Mouse (Mus musculus) forebrain, embryonic 12.5 days (tissue): ENCODE measurements at regions not wholly inside any gene's neighbourhood (a gene's known extent, or its start where the extent isn't known, plus 50 kb on each side); places are given as distances from the start of the nearest gene placed in this dataset.

ENCODE experiments used
- ATAC-seq: fragments of 200-750 bp; cut with Nextera tagmentation; 2 replicates; pipeline ENCODE4 v1.8.0; 2017; ENCODE audit warnings: moderate TSS enrichment; ENCODE audit not compliant: low FRiP score
- H3K27ac ChIP-seq: fragments of 300-500 bp; sonication (generic); 2 replicates; pipeline ENCODE4 v1.5.1; 2016; ENCODE audit warnings: mild to moderate bottlenecking
- H3K27me3 ChIP-seq: fragments of 300-500 bp; sonication (generic); 2 replicates; pipeline ENCODE4 v1.6.1; 2016; ENCODE audit warnings: mild to moderate bottlenecking
- H3K36me3 ChIP-seq: fragments of 300-500 bp; sonication (generic); replicated peaks from 2 replicates; pipeline ENCODE4 v1.6.1; 2016; ENCODE audit warnings: mild to moderate bottlenecking
- H3K4me1 ChIP-seq: fragments of 300-500 bp; sonication (generic); 2 replicates; pipeline ENCODE4 v1.6.1; 2016
- H3K4me2 ChIP-seq: fragments of 300-500 bp; sonication (generic); 2 replicates; pipeline ENCODE4 v1.6.1; 2016; ENCODE audit warnings: mild to moderate bottlenecking, moderate library complexity
- H3K4me3 ChIP-seq: fragments of 300-500 bp; sonication (generic); replicated peaks from 2 replicates; pipeline ENCODE4 v1.5.1; 2016; ENCODE audit warnings: mild to moderate bottlenecking
- H3K9ac ChIP-seq: fragments of 300-500 bp; sonication (generic); 2 replicates; pipeline ENCODE4 v1.6.1; 2016; ENCODE audit warnings: mild to moderate bottlenecking
- H3K9me3 ChIP-seq: fragments of 300-500 bp; sonication (generic); 2 replicates; pipeline ENCODE4 v1.6.1; 2016
- WGBS: fragments of 180-500 bp; shearing (Covaris S2); methylation state at CpG from one replicate; pipeline ENCODE4 v1.1.7; 2016; 5-methylcytosine and 5-hydroxymethylcytosine counted together

DNA sequence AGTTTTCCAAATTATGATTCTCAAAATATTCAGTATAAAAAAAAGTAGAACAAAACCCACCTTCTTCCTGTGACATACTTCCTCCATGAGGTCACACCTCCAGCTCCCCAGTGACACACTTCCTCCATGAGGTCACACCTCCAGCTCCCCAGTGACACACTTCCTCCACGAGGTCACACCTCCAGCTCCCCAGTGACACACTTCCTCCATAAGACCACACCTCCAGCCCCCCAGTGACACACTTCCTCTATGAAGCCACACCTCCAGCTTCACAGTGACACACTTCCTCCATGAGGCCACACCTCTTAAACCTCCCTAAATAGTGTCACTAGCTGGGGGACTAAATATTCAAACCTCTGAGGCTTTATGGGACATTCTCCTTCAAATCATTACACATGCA is 89.8 kb upstream of the Ntrk2 start:
- no peak overlapping the region for H3K27ac ChIP-seq
- no peaks in the 10 kb centered on the region for H3K9me3 ChIP-seq
- no peak overlapping the region for H3K4me3 ChIP-seq
- no peaks in the 10 kb centered on the region for H3K4me1 ChIP-seq
- no peaks in the 10 kb centered on the region for H3K36me3 ChIP-seq
- H3K4me2 ChIP-seq, result no peak overlapping the region
- ATAC-seq, result no peak
- no peak overlapping the region for H3K9ac ChIP-seq
- 89% methylated on average over 1 of the region's 1 CpGs for WGBS
- no peaks in the 10 kb centered on the region for H3K27me3 ChIP-seq

DNA sequence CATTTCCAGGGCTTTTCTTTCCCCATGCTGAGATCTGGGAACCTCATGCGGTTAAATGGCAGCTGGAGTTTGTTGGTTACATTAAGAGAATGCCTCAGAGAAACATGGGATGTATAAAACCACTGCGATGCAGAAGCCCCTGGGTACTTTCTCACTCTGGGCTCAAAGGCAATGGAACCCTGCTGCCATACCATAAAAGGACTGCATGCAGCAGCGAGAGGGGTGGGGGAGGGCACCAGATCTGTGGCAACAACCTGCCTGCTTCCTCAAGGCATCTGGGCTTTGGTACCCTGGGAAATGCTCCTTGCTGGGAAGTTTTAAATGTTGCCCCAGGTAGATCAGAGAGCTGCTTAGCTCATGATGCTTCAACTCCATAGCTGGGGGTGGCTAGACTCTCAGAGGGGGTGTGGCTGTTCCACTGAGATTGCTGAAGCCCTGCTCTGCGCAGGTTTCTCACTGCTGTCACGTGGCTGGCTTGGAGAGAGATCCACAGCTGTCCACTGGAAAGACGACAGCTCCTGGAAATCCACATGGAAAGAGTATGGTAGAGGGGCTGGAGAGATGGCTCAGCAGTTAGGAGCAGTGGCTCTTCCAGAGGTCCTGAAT is 75.8 kb upstream of the Ntrk2 start:
- no peaks in the 10 kb centered on the region for H3K9me3 ChIP-seq
- WGBS, result 22% methylated on average over 6 of the region's 6 CpGs
- no peak overlapping the region for H3K4me2 ChIP-seq
- no peaks in the 10 kb centered on the region for H3K27me3 ChIP-seq
- no peaks in the 10 kb centered on the region for H3K36me3 ChIP-seq
- H3K4me1 ChIP-seq, result peaks cover 10% of the 10 kb centered on the region
- no peak for ATAC-seq
- H3K27ac ChIP-seq, result no peak overlapping the region
- H3K9ac ChIP-seq, result no peak overlapping the region
- no peak overlapping the region for H3K4me3 ChIP-seq

DNA sequence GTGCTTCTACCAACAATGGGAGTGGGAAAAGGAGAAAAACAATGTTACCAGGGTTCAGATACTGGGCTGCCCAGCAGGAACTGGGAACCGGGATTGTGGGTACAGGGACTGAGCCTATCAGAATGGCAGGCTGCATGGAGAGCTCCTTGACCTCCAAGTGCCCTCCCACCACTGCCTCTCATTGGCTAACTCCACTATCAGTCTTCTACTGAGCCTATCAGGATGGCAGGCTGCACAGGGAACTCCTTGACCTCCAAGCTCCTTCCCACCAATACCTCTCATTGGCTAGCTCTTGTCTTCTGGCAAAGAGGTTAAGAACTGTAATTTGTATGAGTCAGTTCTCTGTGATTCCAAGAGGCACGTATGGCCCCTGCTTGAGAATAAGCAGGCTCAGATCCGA is 73.6 kb upstream of the Ntrk2 start:
- Histone ChIP-seq H3K9ac (no peak overlapping the region), H3K27me3 (no peaks in the 10 kb centered on the region), H3K27ac (no peak overlapping the region), H3K4me1 (peaks cover 10% of the 10 kb centered on the region), H3K36me3 (no peaks in the 10 kb centered on the region), H3K4me2 (no peak overlapping the region), H3K9me3 (no peaks in the 10 kb centered on the region), H3K4me3 (no peak overlapping the region)
- 82% methylated on average over 3 of the region's 3 CpGs for WGBS
- ATAC-seq, result no peak

DNA sequence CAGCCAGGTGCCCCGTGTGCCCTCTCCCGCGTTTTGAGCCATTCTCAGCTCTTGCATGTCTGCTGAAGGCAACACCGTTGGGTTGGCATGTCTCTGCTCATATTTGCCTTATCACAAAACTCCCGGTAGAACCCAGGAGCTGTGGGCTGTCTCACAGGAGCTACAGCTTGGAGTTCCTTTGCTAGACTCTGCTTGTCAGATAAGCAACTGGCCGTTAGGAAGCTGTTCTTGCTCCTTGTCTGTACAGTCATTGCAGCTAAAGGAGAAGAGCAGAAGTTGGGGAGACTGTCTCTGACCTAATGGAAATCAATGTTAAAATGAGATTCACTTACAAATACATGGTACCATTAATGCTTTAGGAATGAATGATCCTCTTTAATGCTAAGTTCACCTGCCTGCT is 72.8 kb upstream of the Ntrk2 start:
- H3K27me3 ChIP-seq, result no peaks in the 10 kb centered on the region
- ATAC-seq, result no peak

DNA sequence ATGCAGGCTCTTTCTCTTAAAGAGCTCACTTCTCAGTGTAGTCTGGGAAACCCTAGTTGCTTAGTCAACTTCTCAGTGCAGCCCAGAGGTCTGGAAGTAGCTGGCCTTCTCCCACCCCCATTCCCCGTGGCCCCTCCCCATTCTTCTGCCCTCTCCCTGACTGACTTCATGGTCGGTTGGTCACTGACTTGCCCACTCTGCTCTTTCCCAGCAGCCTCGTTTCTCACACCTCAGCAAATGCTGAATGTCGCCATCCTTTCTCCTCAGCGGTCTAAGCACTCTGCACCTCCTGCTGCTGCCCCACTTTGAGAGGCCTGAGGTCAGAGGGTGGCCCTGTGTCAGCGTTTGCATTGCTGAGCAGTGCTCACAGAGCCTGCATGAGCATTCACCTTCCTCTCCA is 70.8 kb upstream of the Ntrk2 start:
- no peak overlapping the region for H3K4me2 ChIP-seq
- ATAC-seq, result no peak
- H3K4me3 ChIP-seq, result no peak overlapping the region
- H3K9ac ChIP-seq, result no peak overlapping the region
- H3K27ac ChIP-seq, result no peak overlapping the region
- peaks cover 3% of the 10 kb centered on the region for H3K4me1 ChIP-seq
- WGBS, result 9% methylated on average over 6 of the region's 6 CpGs
- no peaks in the 10 kb centered on the region for H3K36me3 ChIP-seq
- no peaks in the 10 kb centered on the region for H3K27me3 ChIP-seq
- no peaks in the 10 kb centered on the region for H3K9me3 ChIP-seq

More for the DNA sequence above, 72.8 kb upstream of the Ntrk2 start:
- 92% methylated on average over 6 of the region's 6 CpGs for WGBS
- no peak overlapping the region for H3K9ac ChIP-seq
- H3K36me3 ChIP-seq, result no peaks in the 10 kb centered on the region
- H3K27ac ChIP-seq, result no peak overlapping the region
- H3K4me1 ChIP-seq, result peaks cover 10% of the 10 kb centered on the region
- no peaks in the 10 kb centered on the region for H3K9me3 ChIP-seq
- no peak overlapping the region for H3K4me2 ChIP-seq
- H3K4me3 ChIP-seq, result no peak overlapping the region

DNA sequence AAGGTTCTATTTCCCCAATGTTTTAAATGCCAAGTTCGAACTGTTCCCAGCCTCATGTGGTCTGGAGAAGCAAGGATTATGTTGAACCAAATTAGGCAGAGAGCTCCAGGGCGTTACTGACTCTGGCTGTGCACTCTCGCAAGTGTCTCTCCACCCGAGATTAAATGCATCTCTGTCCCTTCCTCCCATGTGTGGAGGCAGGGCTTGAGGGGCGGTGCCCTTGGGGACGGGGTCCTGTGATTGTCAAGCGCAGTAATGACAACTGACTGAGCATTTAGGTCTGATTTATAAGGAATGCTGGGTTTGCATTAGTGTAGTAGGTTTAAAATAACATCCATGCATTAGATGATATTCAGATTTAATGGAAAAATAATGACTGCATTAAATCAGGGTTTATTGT is 65.6 kb upstream of the Ntrk2 start:
- Histone ChIP-seq H3K4me1 (no peaks in the 10 kb centered on the region; the same call in 1 of the 2 replicates), H3K27ac (no peak overlapping the region), H3K4me3 (no peak overlapping the region), H3K9ac (no peak overlapping the region), H3K4me2 (no peak overlapping the region), H3K36me3 (no peaks in the 10 kb centered on the region), H3K27me3 (no peaks in the 10 kb centered on the region), H3K9me3 (no peaks in the 10 kb centered on the region)
- no peak for ATAC-seq
- 71% methylated on average over 7 of the region's 7 CpGs for WGBS

DNA sequence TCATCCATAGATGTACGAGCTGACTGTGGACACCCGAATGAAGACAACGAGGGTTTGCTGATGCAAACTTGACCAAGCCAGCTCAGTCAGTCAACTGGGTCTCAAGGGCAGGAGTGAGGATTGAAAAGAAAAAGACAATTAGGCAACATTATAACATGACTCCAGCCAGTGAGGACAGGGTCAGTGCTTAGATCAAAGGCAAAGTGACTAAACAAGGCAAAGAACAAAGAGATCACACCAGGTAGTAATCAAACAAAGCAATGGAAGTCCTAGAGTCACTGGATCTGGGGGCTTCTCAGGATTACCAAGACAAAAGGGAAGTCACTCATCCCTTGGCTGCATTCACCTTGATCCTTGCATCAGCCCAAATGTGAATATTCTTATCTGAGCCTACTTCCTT is 60.3 kb upstream of the Ntrk2 start:
- Histone ChIP-seq H3K36me3 (no peaks in the 10 kb centered on the region), H3K4me1 (no peaks in the 10 kb centered on the region), H3K9ac (no peak overlapping the region), H3K27ac (no peak overlapping the region), H3K9me3 (no peaks in the 10 kb centered on the region), H3K4me3 (no peak overlapping the region), H3K4me2 (no peak overlapping the region), H3K27me3 (no peaks in the 10 kb centered on the region)
- ATAC-seq, result no peak
- 86% methylated on average over 3 of the region's 3 CpGs for WGBS

DNA sequence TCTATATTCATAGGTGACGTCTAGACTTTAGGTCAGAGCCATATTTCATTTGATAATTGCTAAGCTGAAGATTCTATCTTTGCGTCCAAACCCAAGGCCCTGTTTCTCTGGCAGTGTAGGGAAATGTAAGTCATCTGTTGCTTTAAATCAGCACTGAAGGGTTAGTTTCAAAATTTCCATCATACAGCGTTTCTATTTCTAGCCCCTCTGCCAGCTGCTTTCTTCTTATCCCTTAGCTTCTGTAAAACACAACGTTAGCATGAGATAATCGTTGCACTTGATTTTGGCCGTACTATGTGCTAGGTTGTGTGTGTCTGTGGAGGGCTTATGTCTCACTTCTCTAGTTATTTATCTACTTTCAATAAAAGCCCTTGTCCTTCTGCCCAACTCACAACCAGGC is 58.7 kb upstream of the Ntrk2 start:
- H3K4me1 ChIP-seq, result no peaks in the 10 kb centered on the region
- H3K4me3 ChIP-seq, result no peak overlapping the region
- ATAC-seq, result no peak
- H3K9ac ChIP-seq, result no peak overlapping the region
- H3K36me3 ChIP-seq, result no peaks in the 10 kb centered on the region
- H3K27me3 ChIP-seq, result no peaks in the 10 kb centered on the region
- no peaks in the 10 kb centered on the region for H3K9me3 ChIP-seq
- 95% methylated on average over 6 of the region's 6 CpGs for WGBS
- no peak overlapping the region for H3K27ac ChIP-seq
- no peak overlapping the region for H3K4me2 ChIP-seq

DNA sequence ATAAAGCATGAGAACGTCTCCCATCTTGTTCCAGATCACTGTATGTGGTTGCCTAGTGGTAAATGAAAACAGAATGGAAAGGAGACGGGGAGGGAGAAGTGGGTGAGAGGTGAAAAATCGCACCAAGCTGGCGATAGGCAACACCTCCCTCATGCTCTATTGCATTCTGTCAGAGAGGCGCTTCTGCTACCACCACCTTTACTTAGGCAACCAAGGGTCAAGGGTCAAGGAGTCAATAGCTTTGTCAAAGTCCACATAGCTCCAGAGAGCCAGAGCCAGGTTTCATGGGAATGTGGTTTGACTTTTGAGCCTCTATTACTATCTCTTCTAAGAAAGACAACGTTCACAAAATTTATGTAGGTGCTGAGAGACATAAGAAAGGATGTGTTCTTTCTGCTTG is 50.2 kb upstream of the Ntrk2 start:
- H3K4me1 ChIP-seq, result no peaks in the 10 kb centered on the region
- H3K27ac ChIP-seq, result no peak overlapping the region
- WGBS, result 89% methylated on average over 6 of the region's 6 CpGs
- no peak overlapping the region for H3K9ac ChIP-seq
- H3K27me3 ChIP-seq, result no peaks in the 10 kb centered on the region
- H3K9me3 ChIP-seq, result no peaks in the 10 kb centered on the region
- no peak overlapping the region for H3K4me2 ChIP-seq
- no peaks in the 10 kb centered on the region for H3K36me3 ChIP-seq
- H3K4me3 ChIP-seq, result no peak overlapping the region
- no peak for ATAC-seq
